Mouse (Mus musculus) brain, embryonic 14.5 days (tissue): ENCODE data around the gene Sec14l1.
A peak's percentile ranks its signal among the peaks of the same experiment; 100 is the strongest.

Experiments used
- CTCF ChIP-seq: fragments of 200-500 bp; IDR thresholded peaks from 2 replicates; pipeline ENCODE4 v1.5.1; 2012; ENCODE audit warnings: inconsistent platforms, mild to moderate bottlenecking, moderate library complexity, borderline replicate concordance; ENCODE audit not compliant: insufficient read depth, insufficient read length; ENCODE audit errors: extremely low read depth
- POLR2A ChIP-seq: fragments of 200-500 bp; IDR thresholded peaks from 2 replicates; pipeline ENCODE4 v1.6.1; 2012; ENCODE audit warnings: mild to moderate bottlenecking, inconsistent platforms, borderline replicate concordance; ENCODE audit not compliant: poor library complexity, insufficient read depth, insufficient read length, severe bottlenecking; ENCODE audit errors: extremely low read depth

DNA sequence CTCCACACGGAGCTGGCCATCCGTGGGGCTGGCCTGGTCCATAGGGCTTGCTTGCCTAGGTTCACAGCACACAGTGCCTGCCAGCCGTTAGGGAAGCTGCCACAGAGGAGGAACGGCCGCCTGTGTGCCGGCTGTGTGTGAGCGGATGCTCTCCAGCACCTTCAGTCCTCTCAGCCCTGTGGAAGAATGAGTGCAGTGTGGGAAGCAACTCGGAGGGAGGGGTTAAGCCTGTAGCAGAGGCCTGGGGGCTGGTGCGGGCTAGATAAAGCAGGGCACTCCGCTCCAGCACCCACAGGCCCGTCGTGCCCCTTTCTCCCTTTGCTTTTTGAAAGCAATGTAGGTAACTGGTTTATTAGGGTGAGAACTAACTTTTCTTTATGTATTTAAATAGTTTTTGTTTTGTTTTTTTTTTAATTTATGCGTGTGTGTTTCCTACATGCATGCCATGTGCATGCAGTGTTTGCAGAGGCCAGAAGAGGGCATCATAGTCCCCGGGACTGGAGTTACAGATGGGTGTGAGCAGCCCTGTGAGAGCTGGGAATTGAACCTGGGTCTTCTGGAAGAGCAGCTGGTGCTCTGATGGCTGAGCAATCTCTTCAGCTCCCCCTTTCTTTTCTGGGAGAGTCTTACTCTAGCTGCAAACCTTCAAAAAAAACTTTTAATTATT, 30.6 kb downstream of the Sec14l1 start:
- TF ChIP-seq POLR2A (no peak), CTCF (peak; percentile 28; the same call in 1 of the 2 replicates)
